Mouse (Mus musculus) megakaryocyte, embryonic 14.5 days (primary cell): ENCODE results near the gene Pank4.

Experiments
- FLI1 ChIP-seq: IDR thresholded peaks from 2 replicates; pipeline ENCODE4 v1.6.1; 2012; ENCODE audit warnings: low read length, inconsistent platforms, mixed read lengths
- GATA1 ChIP-seq: IDR thresholded peaks from 3 replicates; pipeline ENCODE4 v1.6.1; 2012; ENCODE audit warnings: mixed read lengths, low read length, inconsistent platforms, borderline replicate concordance

DNA sequence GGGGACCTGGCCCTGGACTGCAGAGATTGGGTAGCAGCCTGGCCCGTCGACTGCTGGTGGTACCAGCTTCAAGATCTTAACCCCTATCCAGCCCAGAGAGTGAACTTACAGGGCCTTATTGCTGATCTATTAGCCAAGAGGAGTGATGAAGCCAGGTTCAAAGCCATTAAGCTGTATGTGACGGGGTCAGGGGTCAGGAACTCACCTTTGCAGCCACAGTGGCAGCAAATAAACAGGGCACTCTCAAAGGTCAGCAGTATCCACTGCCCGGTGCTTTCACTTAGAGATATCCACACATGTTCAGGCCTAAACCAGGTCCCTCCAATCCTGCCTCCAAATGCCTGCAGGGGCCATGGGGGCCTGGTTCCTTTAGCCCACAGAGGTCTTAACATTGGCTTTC lies 51.6 kb downstream of the Pank4 start:
- no peak for TF ChIP-seq GATA1
- no peak for TF ChIP-seq FLI1
